Mouse (Mus musculus): ENCODE measurements around the gene Zmynd10. TPM values are rescaled to one million over a fixed set of nuclear protein-coding genes. Genes with fewer than 3 reads are reported as not detected.

The Zmynd10 gene
- polyA plus RNA-seq, 1 experiment, result 0.43 TPM

GRCm38 (mm10) chr9:107541474-107542351 lies 5.4 kb upstream of the Zmynd10 start, which contains the start of the genes Cyb561d2 and Nprl2:
Gene Cyb561d2, minus strand, starts transcription at chr9:107542193.
Gene Nprl2, plus strand, starts transcription at chr9:107542226.
- H3K79me3 ChIP-seq (ENCODE audit: low read depth), result peaks cover 7% of the 10 kb centered on the region
- H3K4me3 ChIP-seq (ENCODE audit: insufficient read depth, poor library complexity, severe bottlenecking), result peak within 1 kb of the TSS; percentile 38
- peak within 1 kb of the TSS; percentile 43 for H3ac ChIP-seq (ENCODE audit: control insufficient read depth, insufficient read length, low read depth)
- TF ChIP-seq USF1 (IDR thresholded peaks at IDR 0.05; ENCODE audit: low read depth) (no peak), MYOG (IDR thresholded peaks at IDR 0.05; ENCODE audit: control insufficient read depth, extremely low read depth, insufficient read length) (no peak), CEBPB (IDR thresholded peaks at IDR 0.05; ENCODE audit: low read depth) (no peak), MAX (IDR thresholded peaks at IDR 0.05) (no peak), CTCF (IDR thresholded peaks at IDR 0.05; ENCODE audit: control insufficient read depth, insufficient read depth, insufficient read length) (no peak), MYOD1 (IDR thresholded peaks at IDR 0.05; ENCODE audit: control insufficient read depth, insufficient read length, low read depth) (no peak), FOSL1 (IDR thresholded peaks at IDR 0.05; ENCODE audit: insufficient read depth, low read length, poor library complexity, severe bottlenecking) (no peak)
- peaks cover 15% of the 10 kb centered on the region for H3K36me3 ChIP-seq (ENCODE audit: control insufficient read depth, insufficient read depth)
- H3K79me2 ChIP-seq (ENCODE audit: control insufficient read depth, insufficient read depth), result peaks cover 9% of the 10 kb centered on the region
- H3K27me3 ChIP-seq (ENCODE audit: control insufficient read depth, insufficient read depth, insufficient read length), result no peaks in the 10 kb centered on the region

- no peaks in the 10 kb centered on the region for H3K27me3 ChIP-seq (ENCODE audit: control insufficient read depth, insufficient read depth, insufficient read length)
- peaks cover 2% of the 10 kb centered on the region for H3K79me2 ChIP-seq (ENCODE audit: control insufficient read depth, insufficient read depth)
- TF ChIP-seq CTCF (IDR thresholded peaks at IDR 0.05; ENCODE audit: control insufficient read depth, insufficient read depth, insufficient read length) (no peak), MYOD1 (IDR thresholded peaks at IDR 0.05; ENCODE audit: control insufficient read depth, insufficient read length, low read depth) (no peak), USF1 (IDR thresholded peaks at IDR 0.05; ENCODE audit: low read depth) (no peak)
- peak overlapping the region; percentile 41 for H3ac ChIP-seq (ENCODE audit: control insufficient read depth, insufficient read length, low read depth)
- H3K36me3 ChIP-seq (ENCODE audit: control insufficient read depth, insufficient read depth), result peaks cover 15% of the 10 kb centered on the region
- peak overlapping the region; percentile 38 for H3K4me3 ChIP-seq (ENCODE audit: insufficient read depth, poor library complexity, severe bottlenecking)
- H3K79me3 ChIP-seq (ENCODE audit: low read depth), result peaks cover 1% of the 10 kb centered on the region
Measured at GRCm38 (mm10) chr9:107542352-107542686, 4.8 kb upstream of the Zmynd10 start.

- H3K36me3 ChIP-seq (ENCODE audit: control insufficient read depth, insufficient read depth), result peaks cover 13% of the 10 kb centered on the region
- H3ac ChIP-seq (ENCODE audit: control insufficient read depth, insufficient read length, low read depth), result no peak overlapping the region
- TF ChIP-seq USF1 (IDR thresholded peaks at IDR 0.05; ENCODE audit: low read depth) (no peak), CTCF (IDR thresholded peaks at IDR 0.05; ENCODE audit: control insufficient read depth, insufficient read depth, insufficient read length) (no peak), MYOG (IDR thresholded peaks at IDR 0.05; ENCODE audit: control insufficient read depth, extremely low read depth, insufficient read length) (no peak)
Measured at GRCm38 (mm10) chr9:107542721-107543120, 4.4 kb upstream of the Zmynd10 start.

DNA sequence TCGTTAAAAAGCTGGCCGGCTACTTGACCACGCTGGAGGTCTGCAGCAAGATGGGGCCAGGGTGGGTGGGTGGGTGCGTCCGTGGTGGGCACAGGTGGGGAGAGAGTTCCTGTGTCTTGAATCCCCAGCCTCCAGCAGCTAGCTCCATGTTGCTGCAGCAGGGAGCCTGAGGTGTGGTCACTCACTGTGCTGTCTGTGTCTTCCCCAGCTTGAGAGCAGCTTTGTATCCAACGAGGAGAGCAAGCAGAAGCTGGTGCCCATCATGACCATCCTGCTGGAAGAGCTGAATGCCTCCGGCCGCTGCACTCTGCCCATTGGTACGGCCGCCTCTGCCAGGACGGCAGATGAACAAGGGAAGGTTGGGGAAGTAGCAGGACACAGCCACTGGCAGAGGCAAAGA lies 3.8 kb upstream of the Zmynd10 start:
- peaks cover 7% of the 10 kb centered on the region for H3K36me3 ChIP-seq (ENCODE audit: control insufficient read depth, insufficient read depth)
- no peaks in the 10 kb centered on the region for H3K79me2 ChIP-seq (ENCODE audit: control insufficient read depth, insufficient read depth)
- no peak overlapping the region for H3K4me3 ChIP-seq (ENCODE audit: insufficient read depth, poor library complexity, severe bottlenecking)
- H3ac ChIP-seq (ENCODE audit: control insufficient read depth, insufficient read length, low read depth), result no peak overlapping the region
- H3K27me3 ChIP-seq (ENCODE audit: control insufficient read depth, insufficient read depth, insufficient read length), result no peaks in the 10 kb centered on the region
- TF ChIP-seq MYOD1 (IDR thresholded peaks at IDR 0.05; ENCODE audit: control insufficient read depth, insufficient read length, low read depth) (no peak), FOSL1 (IDR thresholded peaks at IDR 0.05; ENCODE audit: insufficient read depth, low read length, poor library complexity, severe bottlenecking) (no peak), USF1 (IDR thresholded peaks at IDR 0.05; ENCODE audit: low read depth) (no peak), CEBPB (IDR thresholded peaks at IDR 0.05; ENCODE audit: low read depth) (no peak), MYOG (IDR thresholded peaks at IDR 0.05; ENCODE audit: control insufficient read depth, extremely low read depth, insufficient read length) (no peak), MAX (IDR thresholded peaks at IDR 0.05) (no peak), CTCF (IDR thresholded peaks at IDR 0.05; ENCODE audit: control insufficient read depth, insufficient read depth, insufficient read length) (no peak)
- no peaks in the 10 kb centered on the region for H3K79me3 ChIP-seq (ENCODE audit: low read depth)

More at GRCm38 (mm10) chr9:107542721-107543120, 4.4 kb upstream of the Zmynd10 start:
- Histone ChIP-seq H3K79me2 (ENCODE audit: control insufficient read depth, insufficient read depth) (no peaks in the 10 kb centered on the region), H3K79me3 (ENCODE audit: low read depth) (no peaks in the 10 kb centered on the region), H3K27me3 (ENCODE audit: control insufficient read depth, insufficient read depth, insufficient read length) (no peaks in the 10 kb centered on the region), H3K4me3 (ENCODE audit: insufficient read depth, poor library complexity, severe bottlenecking) (peak overlapping the region; percentile 38)

- Histone ChIP-seq H3K4me3 (ENCODE audit: insufficient read depth, poor library complexity, severe bottlenecking) (no peak overlapping the region), H3K79me2 (ENCODE audit: control insufficient read depth, insufficient read depth) (no peaks in the 10 kb centered on the region), H3ac (ENCODE audit: control insufficient read depth, insufficient read length, low read depth) (no peak overlapping the region), H3K79me3 (ENCODE audit: low read depth) (no peaks in the 10 kb centered on the region), H3K36me3 (ENCODE audit: control insufficient read depth, insufficient read depth) (no peaks in the 10 kb centered on the region), H3K27me3 (ENCODE audit: control insufficient read depth, insufficient read depth, insufficient read length) (no peaks in the 10 kb centered on the region)
- no peak for TF ChIP-seq USF1 (IDR thresholded peaks at IDR 0.05; ENCODE audit: low read depth)
- no peak for TF ChIP-seq MAX (IDR thresholded peaks at IDR 0.05)
- TF ChIP-seq MYOD1 (IDR thresholded peaks at IDR 0.05; ENCODE audit: control insufficient read depth, insufficient read length, low read depth), result no peak
- TF ChIP-seq CTCF (IDR thresholded peaks at IDR 0.05; ENCODE audit: control insufficient read depth, insufficient read depth, insufficient read length), result no peak
- no peak for TF ChIP-seq CEBPB (IDR thresholded peaks at IDR 0.05; ENCODE audit: low read depth)
- no peak for TF ChIP-seq MYOG (IDR thresholded peaks at IDR 0.05; ENCODE audit: control insufficient read depth, extremely low read depth, insufficient read length)
- TF ChIP-seq FOSL1 (IDR thresholded peaks at IDR 0.05; ENCODE audit: insufficient read depth, low read length, poor library complexity, severe bottlenecking), result no peak
Measured at GRCm38 (mm10) chr9:107544196-107544700, 2.9 kb upstream of the Zmynd10 start.

All from C2C12 (cell line).